Mouse (Mus musculus) liver, embryonic 14 days (tissue): ENCODE results near the gene Phkb. TPM values are rescaled to one million over a fixed set of nuclear protein-coding genes. Genes with fewer than 3 reads are reported as not detected.

Experiments used
- polyA plus RNA-seq: library from polyadenylated mRNA; depleted of rRNA; stranded (reverse); fragments of >200 nt; gene quantifications from 2 replicates; pipeline ENCODE4 v1.2.3, GENCODE M21; 2012; rRNA removed

Gene Phkb
- polyA plus RNA-seq = 5.3 and 5.8 TPM in 2 replicates

GRCm38 (mm10) chr8:85840657-85841488, at the start of gene Phkb, which contains the start of gene Itfg1:
Phkb (plus strand) TSS chr8:85840959.
Itfg1 (minus strand) TSS chr8:85840921.

Other genes starting within 250 kb of the Phkb start
- gene Neto2, start 140.0 kb upstream of the Phkb start, polyA plus RNA-seq = 0.72 and 0.74 TPM in 2 replicates
- gene Itfg1, start within 50 bp of the Phkb start, polyA plus RNA-seq = 9.0 and 10.4 TPM in 2 replicates